Mouse (Mus musculus): Measurements from ENCODE around the gene Nfatc2.

DNA sequence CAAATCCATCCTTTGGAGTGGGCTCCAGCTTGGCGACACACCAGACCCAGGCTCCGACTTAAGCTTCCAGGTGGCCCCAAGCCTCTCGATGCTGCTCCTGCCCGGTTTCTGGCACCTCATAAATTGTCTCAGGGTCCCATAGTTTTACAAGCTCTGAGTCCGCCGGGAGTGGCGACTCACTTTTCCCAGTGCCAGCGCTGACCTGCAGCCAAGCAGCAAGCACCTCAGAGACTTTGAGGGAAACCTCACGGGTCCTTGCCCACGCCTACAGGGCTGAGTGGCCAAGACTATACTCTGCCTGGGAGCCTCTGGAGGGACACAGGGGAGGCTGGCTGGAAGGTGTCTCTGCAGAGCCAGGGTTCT is 74.0 kb downstream of the Nfatc2 start:
- TF ChIP-seq CTCF (conservative IDR thresholded peaks at IDR 0.05; ENCODE audit: low read length) (no peak), POU5F1 (IDR thresholded peaks at IDR 0.05; ENCODE audit: borderline replicate concordance, low read length) (no peak)
